ENCODE assay signal across 8 mouse cellular contexts in genomic region chr7:66966541-66967205, GRCm38 (mm10).
A peak's percentile ranks its signal among the peaks of the same experiment; 100 is the strongest.
DNase-seq lines count a peak whose midpoint lies in the region; ATAC-seq lines count a peak whose summit lies in the region.

No protein-coding gene starts in this region.

- H3K9ac ChIP-seq in kidney, embryonic 14.5 days (ENCODE audit: low read depth, low read length): no peak overlapping the region
- H3K9ac ChIP-seq in embryonic facial prominence, embryonic 12.5 days: no peak overlapping the region
- H3K9ac ChIP-seq in hindbrain, embryonic 15.5 days: 0 out of 2 replicates have a peak overlapping the region, but pooled peaks have one; percentile 10

- H3K4me3 ChIP-seq in kidney, embryonic 14.5 days (ENCODE audit: low read length): no peak overlapping the region
- no peak overlapping the region for H3K4me3 ChIP-seq in embryonic facial prominence, embryonic 12.5 days
- H3K4me3 ChIP-seq in hindbrain, embryonic 15.5 days: no peak overlapping the region

- no peak overlapping the region for H3K4me2 ChIP-seq in kidney, embryonic 14.5 days (replicated peaks; ENCODE audit: low read depth, low read length)
- H3K4me2 ChIP-seq in embryonic facial prominence, embryonic 12.5 days (replicated peaks): no peak overlapping the region
- no peak overlapping the region for H3K4me2 ChIP-seq in hindbrain, embryonic 15.5 days

- H3K27me3 ChIP-seq in kidney, embryonic 14.5 days (ENCODE audit: control insufficient read depth, insufficient read depth, low read length): no peaks in the 10 kb centered on the region
- H3K27me3 ChIP-seq in embryonic facial prominence, embryonic 12.5 days: no peaks in the 10 kb centered on the region
- no peaks in the 10 kb centered on the region for H3K27me3 ChIP-seq in hindbrain, embryonic 15.5 days

- ATAC-seq in kidney, embryonic 14.5 days (ENCODE audit: low FRiP score, low TSS enrichment): peak; percentile 36; the same call in 1 of the 2 replicates
- no peak for ATAC-seq in embryonic facial prominence, embryonic 12.5 days (ENCODE audit: insufficient number of reproducible peaks, insufficient read depth, low FRiP score, low TSS enrichment)
- peak; percentile 76 for ATAC-seq in hindbrain, embryonic 15.5 days (ENCODE audit: low FRiP score, low read depth)
- ATAC-seq in CD4-positive, CD25-positive, alpha-beta regulatory T cell, adult 4 months: no peak

- peaks cover 18% of the 10 kb centered on the region for H3K4me1 ChIP-seq in kidney, embryonic 14.5 days (ENCODE audit: control insufficient read depth, insufficient read depth, low read length)
- peaks cover 24% of the 10 kb centered on the region for H3K4me1 ChIP-seq in embryonic facial prominence, embryonic 12.5 days
- peaks cover 20% of the 10 kb centered on the region for H3K4me1 ChIP-seq in hindbrain, embryonic 15.5 days (replicated peaks)

- no peak for DNase-seq in kidney, adult 18-20 months
- DNase-seq in neural tube, embryonic 10.5 days (ENCODE audit: extremely low spot score, low spot score): peak; percentile 42
- no peak for DNase-seq in urinary bladder, postnatal 25 days (ENCODE audit: low spot score)
- DNase-seq in thymus, postnatal 0 days (ENCODE audit: low spot score): no peak

- no peaks in the 10 kb centered on the region for H3K36me3 ChIP-seq in kidney, embryonic 14.5 days (ENCODE audit: control insufficient read depth, insufficient read depth, low read length)
- H3K36me3 ChIP-seq in embryonic facial prominence, embryonic 12.5 days: no peaks in the 10 kb centered on the region
- H3K36me3 ChIP-seq in hindbrain, embryonic 15.5 days: no peaks in the 10 kb centered on the region

- peak overlapping the region; percentile 47; the same call in 1 of the 2 replicates for H3K27ac ChIP-seq in kidney, embryonic 14.5 days (ENCODE audit: low read depth, low read length)
- H3K27ac ChIP-seq in embryonic facial prominence, embryonic 12.5 days: peak overlapping the region; percentile 52
- H3K27ac ChIP-seq in hindbrain, embryonic 15.5 days (replicated peaks): peak overlapping the region; percentile 79

- no peaks in the 10 kb centered on the region for H3K9me3 ChIP-seq in kidney, embryonic 14.5 days (ENCODE audit: control insufficient read depth, low read length)
- no peaks in the 10 kb centered on the region for H3K9me3 ChIP-seq in embryonic facial prominence, embryonic 12.5 days
- H3K9me3 ChIP-seq in hindbrain, embryonic 15.5 days: no peaks in the 10 kb centered on the region

- WGBS in kidney, embryonic 14.5 days: 27% methylated on average over 6 of the region's 6 CpGs
- 50% methylated on average over 6 of the region's 6 CpGs for WGBS in embryonic facial prominence, embryonic 12.5 days
- WGBS in hindbrain, embryonic 15.5 days: 26% methylated on average over 6 of the region's 6 CpGs

Comparison
In these comparisons a context has a peak if more than half of its experiments do, and no peak if none do; other contexts are left out.
1. ATAC-seq: peak in kidney, embryonic 14.5 days (single experiment) and hindbrain, embryonic 15.5 days (single experiment); none in embryonic facial prominence, embryonic 12.5 days (single experiment) and CD4-positive, CD25-positive, alpha-beta regulatory T cell, adult 4 months (single experiment).
2. Peak in every context shown above with its lines, with median percentiles within 50 percentile points of each other: H3K27ac ChIP-seq.